Mouse (Mus musculus) brain, embryonic 14.5 days (tissue): ENCODE data around the gene Apod.

Experiments used
- CTCF ChIP-seq: fragments of 200-500 bp; IDR thresholded peaks from 2 replicates; pipeline ENCODE4 v1.5.1; 2012; ENCODE audit warnings: inconsistent platforms, mild to moderate bottlenecking, moderate library complexity, borderline replicate concordance; ENCODE audit not compliant: insufficient read depth, insufficient read length; ENCODE audit errors: extremely low read depth
- POLR2A ChIP-seq: fragments of 200-500 bp; IDR thresholded peaks from 2 replicates; pipeline ENCODE4 v1.6.1; 2012; ENCODE audit warnings: mild to moderate bottlenecking, inconsistent platforms, borderline replicate concordance; ENCODE audit not compliant: poor library complexity, insufficient read depth, insufficient read length, severe bottlenecking; ENCODE audit errors: extremely low read depth

DNA sequence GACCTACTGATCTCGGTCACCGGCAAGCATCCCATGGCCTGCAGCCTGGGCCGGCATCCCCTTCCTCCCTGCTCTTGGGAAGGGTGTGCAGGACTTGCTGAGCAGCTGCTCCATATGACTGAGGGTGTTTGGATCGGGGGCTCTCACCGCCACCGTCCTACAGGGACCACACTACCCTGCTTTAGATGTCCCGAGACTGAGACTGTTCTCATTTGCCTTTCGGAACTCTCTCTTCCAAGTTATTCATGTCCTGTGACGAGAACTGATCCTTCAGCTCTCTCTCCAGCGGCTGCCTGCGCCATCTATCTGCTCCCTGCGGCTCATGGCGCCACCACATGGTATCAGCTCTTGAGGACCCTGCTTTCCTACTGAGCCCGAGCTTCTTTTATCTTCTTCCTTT is 33.0 kb upstream of the Apod start:
- TF ChIP-seq POLR2A, result no peak
- peak; percentile 59 for TF ChIP-seq CTCF
